Mouse (Mus musculus) gastrocnemius, postnatal 4 days (tissue): ENCODE data around the gene Prepl. TPM values are rescaled to one million over a fixed set of nuclear protein-coding genes. Genes with fewer than 3 reads are reported as not detected.
A peak's percentile ranks its signal among the peaks of the same experiment; 100 is the strongest.

Experiments used
- DNase-seq, 2 experiments: peaks; one replicate each; pipeline ENCODE4 v3.0.0; 2021 to 2022; ENCODE audit warnings: low spot score in 2 of 2, mixed read lengths in 2 of 2
- long read RNA-seq, 2 experiments: library from polyadenylated mRNA; stranded (forward); transcript quantifications; one replicate each; pipeline ENCODE4 v2.0.0; 2021
- total RNA-seq, 2 experiments: library from RNA; stranded (reverse); gene quantifications; 2 replicates each; pipeline ENCODE4 v1.2.3; 2021

The Prepl gene
- total RNA-seq = 100 to 1,000 TPM; 179 to 185 TPM
- long read RNA-seq, experiment 1, transcript Prepl-201 (14 exons, 3,255 nt) = major isoform, 134 of 171 reads
- long read RNA-seq, experiment 1, transcript Prepl-202 (15 exons, 2,734 nt) = minor isoform, 5 of 171 reads
- long read RNA-seq, experiment 1, partial matches to known transcripts = 19 of 171 reads
- long read RNA-seq, experiment 1, other reads (novel, unspliced or antisense) = 12 of 171 reads
- long read RNA-seq, experiment 2, transcript Prepl-201 (14 exons, 3,255 nt) = major isoform, 150 of 193 reads
- long read RNA-seq, experiment 2, partial matches to known transcripts = 21 of 193 reads
- long read RNA-seq, experiment 2, other reads (novel, unspliced or antisense) = 19 of 193 reads

DNA sequence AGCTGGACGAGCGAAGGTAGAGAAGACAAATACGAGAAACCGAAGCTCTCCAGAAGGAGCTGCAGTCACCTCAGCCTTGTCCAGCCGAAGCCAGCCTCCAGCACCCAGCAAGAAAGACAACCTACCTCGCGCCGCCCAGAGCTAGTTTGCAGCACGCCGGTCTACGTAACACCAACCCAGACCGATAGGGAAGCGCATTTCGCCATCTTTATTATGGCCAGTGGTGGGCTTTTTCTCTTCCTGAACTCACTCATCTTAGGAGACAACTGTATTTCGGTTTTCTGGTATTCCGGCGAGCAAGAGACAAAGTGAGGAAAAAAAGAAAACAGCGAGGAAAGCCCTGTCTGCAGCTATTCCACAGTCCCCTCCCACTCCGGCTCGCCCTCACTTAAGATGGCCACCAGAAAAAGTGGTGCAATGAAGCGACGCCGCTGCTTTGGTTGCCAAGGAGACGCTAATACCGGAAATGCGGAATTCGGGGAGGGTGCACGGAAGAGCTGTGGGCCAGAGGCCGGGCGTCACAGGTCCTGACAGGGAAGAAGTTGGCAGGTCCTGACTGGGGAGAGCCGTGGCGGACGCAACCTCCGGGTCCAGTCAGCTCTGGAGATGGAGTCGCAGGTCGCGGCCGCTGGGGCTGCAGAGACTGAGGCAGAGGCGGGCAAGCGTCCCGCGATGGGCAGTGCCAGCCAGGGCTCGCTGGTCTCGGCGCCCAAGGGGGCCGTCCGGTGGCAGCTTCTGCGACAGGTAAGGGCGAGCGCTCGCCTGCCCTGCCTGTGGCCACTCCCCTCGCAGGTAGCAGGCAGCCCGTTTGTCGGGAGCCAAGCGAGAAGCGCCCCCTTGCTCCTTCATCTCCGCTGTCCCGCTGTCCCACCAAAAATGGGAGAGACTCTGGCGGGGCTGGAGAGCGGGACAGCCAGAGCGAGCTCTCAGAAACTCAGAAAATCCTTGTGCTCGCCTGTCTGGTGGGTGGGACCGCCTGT lies at the start of gene Prepl, which contains the start of gene Camkmt:
Gene Prepl (minus strand): TSS at position 122 of the 980 bp plus-strand sequence.
Gene Camkmt (plus strand): TSS at position 433 of the 980 bp plus-strand sequence.
- peak; percentile 85 to 94 for DNase-seq

DNA sequence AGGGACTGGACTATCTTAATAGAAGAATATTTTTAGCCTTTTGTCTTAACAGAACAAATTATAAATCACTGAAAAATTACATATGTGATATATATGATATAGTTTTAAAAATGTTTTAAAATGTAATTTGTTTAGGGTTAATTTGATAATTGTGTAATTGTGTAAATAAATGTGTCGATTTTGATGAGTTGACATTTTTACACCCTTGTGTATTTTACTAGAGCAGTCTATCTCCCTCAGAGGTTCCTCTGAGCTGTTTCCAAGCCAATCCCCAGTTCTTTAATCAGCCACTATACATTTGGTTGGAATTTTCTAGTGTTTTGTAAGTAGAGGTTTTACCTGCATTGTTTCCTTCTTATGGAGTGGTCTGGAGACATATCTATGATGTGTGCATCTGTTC lies 48.4 kb upstream of the Prepl start:
- DNase-seq = no peak

DNA sequence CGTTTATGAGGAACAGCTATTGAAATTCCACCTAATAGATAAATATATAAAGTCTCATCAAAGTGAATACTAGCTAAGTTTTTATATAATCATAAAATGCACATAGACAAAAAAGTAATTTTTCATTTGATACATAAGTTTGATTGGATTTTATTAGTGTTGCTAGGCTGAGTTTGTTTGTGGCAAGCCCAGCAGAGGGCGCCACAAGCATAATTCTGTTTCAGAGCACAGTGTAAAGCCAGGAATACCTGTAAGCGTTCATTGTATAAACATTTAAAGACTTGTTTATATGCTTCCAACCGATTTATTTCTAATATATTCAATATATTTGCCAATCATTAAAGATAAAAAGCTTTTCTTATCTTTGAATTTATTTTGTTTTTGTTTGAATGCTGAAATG lies 26.6 kb upstream of the Prepl start:
- DNase-seq = peak in 1 of 2 experiments; percentile 54

DNA sequence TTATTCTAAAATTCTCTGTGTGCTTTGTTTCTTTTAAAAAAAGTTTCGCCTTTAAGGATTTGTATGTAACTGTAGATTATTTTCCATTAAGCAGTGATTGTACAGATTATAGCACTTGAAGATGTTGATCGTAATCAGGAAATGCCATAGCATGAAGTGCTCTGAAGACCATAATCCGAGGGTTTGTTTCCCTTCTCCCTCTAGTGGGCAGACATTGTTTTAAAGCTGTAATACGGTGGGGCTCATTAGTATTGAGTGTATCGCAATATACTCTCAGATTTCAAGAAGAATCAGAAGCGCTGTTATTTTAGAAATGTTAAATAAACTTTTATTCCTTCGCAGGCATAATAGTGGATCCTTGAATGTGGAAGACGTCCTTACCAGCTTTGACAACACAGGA lies 23.4 kb upstream of the Prepl start:
- no peak for DNase-seq

DNA sequence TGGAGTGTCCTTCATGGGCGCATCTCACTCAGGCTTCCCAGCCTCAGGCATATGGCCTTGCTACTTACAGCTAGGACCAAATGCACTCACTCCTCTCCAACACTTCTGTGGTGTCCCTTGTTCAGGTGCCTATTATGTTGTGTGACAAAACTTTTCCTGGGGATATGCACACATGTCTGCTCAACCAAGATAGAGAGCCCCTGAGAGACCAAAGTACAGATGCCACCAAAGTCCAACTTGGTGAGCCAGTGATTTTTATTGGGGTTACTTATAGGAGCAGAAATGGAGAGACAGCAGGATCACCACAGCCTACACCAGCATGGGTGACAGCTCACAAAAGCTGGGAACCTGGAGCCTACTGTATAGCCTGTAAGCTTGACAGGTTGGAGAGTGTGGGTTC lies 20.6 kb upstream of the Prepl start:
- no peak for DNase-seq

DNA sequence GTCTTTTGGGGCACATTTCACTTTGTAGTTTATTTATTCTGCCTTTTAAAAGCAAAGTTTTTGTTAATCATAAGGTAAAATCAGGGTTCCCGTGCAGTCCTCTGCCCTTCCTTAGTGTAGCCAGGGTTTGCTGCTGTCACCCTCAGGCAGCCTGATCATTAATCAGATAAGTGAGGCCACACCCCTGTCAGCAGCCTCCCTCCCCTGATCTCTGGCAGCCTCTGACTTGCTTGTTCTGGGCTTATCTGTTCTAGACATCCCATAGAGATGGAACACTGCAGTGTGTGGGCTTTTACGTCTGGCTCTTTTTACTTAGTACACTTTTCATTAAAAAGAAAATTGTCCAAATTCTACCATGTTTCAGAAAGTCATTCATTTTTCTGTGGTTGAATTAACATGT lies 13.3 kb upstream of the Prepl start:
- no peak for DNase-seq

DNA sequence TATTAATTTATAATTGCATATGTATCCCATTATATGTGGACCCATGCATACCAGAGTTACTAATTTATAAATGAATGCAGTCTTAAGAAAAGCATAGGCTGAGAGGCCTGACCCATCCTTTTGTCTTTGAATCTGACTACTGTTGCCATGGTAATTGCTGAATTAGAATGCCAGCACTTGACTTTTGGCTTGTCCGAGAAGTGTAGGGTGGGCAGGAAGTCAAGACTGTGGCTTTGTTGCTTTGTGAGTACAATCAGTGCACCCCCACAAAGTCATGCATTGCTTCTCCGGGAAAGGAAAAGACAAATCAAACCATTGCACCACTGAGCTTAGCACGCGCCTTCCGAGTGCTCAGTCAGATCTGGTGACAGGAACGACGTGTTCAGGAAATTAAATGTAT lies 11.7 kb upstream of the Prepl start:
- no peak for DNase-seq

DNA sequence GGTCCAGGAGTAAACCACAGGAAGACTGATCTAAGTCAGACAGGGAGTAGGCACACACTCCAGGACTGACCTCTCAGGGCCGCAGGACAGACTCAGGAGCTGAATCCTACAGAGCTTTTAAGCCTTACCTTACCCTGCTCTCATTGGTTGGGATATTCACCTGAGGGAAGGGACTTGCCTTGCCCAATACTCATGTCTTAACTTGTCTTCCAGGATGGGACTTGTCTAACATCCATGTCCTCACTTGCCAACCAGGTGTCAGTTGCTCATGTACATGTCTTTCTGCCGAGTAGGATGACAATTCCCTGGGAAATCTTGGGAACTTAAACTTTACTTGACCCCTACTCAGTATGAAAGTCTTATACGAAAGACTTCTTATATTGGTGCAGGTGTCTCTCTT lies 10.2 kb upstream of the Prepl start:
- DNase-seq = no peak

DNA sequence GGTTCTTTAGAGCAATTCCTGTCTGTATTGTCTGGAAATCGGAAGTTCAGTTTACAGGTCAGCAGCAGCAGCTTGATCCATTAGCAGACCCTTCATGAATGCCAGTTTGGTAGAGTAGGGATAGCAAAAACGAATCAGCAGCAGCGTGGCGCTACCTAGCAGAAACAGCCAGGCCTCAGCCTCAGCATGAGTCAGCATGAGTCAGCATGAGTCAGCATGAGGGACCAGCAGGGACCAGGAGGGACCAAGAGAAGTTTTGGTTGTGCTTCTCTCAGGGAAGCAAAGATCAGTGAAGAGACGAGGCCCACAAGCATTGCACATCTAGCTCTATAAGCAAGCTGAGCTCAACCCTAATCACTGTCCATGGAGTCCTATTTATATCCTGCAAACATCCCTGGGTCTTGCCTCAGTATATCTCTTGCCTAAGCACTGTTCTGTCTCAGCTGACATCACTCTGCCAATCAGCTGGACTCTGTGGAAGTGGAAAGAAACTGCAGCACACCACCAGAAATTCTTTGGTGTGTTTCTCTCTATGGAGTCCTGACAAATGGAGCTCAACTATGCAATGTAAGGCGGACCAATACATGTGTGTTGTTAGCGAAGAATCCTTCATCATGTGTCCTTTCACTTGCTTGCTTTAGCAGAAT lies 8.8 kb upstream of the Prepl start:
- no peak for DNase-seq

DNA sequence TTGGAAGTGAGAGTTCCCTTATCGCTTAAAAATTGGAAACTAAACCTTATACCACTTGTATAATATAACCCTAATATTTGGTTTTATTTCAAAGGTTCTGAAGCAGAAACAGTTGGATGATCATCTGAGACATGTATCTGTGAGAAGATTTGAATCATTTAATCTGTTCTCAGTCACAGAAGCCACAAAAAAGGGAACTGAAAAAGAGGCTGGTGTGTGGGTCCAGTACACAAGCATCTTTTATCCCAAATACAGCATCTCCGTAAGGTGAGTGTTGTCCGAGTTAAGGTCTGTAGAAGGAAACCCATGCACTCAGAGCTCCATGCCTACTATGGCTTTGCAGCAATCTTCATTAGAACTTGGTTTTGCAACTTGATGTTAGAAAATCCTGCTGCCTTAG lies 6.4 kb upstream of the Prepl start:
- DNase-seq = no peak

DNA sequence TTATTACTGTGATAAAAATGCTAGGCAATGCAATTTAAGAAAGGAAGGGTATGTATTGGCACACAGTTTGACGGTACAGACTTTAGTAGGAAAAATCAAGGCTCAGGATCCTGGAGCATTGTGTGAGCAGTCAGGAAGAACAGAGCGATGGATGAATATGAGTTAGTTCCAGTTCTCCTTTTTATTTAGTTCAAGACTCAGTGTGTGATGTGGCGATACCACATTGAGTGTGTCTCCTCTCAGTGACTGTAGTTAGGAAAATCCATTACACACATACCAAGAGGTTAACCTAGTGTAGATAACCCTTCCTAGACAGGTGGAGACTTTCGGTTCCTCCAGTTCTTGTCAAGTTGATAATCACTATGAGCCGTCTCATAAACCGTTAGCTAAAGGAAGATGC lies 1.7 kb upstream of the Prepl start:
- DNase-seq = no peak

DNA sequence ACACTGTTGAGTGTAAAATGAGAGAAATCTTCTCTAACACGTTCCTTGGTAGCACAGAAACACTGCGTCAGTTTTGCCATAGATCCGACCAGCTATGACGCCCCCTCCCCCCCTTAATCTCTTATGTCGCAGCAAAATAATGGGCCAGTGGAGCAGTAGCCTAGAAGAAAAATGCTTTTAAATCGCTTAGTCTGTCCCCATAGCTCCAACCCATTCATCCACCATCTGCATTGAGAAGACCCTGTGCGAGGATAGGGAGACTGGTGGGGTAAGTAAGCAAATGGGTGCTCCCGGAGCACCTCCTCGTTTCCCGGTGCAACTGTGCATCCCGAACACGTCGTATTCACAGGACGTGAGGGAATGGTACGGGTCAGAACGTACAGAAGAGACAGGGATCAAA lies 420 bp downstream of the Prepl start:
- no peak for DNase-seq

DNA sequence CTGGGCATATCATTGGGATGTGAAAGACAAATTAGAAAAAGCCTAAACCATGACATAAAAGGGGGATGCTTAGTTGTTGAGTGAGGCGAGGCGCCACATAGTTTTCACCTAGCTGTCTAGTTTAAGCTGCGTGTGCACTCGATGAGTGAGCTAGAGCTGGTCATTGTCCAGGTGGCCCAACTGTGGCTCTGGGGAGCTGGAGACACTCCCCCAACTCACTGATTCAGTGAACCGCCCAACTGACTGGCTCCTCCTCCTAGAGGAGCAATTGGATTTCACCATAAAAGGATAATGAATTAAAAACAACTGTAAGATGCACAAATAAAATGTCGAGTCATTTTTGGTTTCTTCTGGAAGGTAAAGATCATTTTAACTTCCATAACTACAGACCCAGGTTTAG lies 1.0 kb downstream of the Prepl start:
- DNase-seq = no peak

DNA sequence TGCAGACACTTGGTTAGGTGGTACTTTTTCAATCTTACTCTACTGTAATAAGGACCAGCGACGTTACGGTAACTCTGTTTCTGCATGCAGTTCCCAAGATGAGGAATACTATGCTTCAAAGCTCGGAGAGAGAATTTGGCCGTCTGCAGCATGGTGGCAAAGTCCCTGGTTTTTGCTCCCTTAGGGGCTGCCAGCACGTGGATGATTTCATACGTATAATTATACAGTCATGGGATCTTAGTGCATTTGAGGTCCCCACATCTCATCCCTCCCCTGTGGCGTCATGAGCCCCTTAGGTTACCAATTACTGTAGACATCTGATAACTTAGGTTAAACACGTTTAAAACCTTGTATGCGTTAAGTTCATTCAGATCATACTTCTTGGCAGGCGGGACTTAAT lies 1.6 kb downstream of the Prepl start:
- DNase-seq = no peak

DNA sequence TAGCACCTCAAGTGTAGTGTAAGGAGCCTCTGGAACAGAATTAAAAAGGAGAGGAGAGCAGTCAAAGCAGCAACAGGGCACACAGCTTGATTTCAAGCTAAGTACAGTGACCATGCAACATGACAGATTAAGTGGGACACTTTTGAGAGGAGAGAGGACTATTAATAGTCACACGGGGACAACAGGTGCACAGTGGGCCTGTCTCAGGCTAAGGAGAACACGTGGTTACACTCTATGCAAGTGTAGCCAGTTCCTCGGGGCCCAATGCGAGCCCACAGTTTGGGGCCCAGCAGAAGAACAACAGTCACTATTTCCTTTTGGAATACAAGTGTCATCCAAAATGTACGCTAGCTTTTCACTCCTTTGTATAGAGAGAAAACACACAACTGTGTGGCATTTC lies 2.5 kb downstream of the Prepl start:
- no peak for DNase-seq

DNA sequence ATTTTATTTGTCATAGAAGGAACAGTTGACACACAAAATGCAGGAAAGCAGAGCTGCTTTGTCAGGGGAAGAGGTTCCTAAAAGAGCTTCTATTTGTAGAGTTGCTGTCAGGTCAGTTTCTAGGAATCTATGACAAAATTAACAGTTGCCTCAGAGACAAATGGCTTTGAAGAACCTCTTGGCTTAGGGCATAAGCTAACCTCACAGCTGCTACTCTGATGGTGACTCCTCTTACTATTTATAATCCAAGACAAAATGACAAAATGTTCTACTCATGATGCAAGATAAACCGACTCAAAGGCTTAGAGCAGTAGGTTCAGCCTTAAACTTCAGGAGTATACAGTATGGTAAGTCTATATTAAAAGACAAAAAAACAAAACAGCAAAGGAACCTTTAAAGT lies 3.5 kb downstream of the Prepl start:
- DNase-seq = no peak

DNA sequence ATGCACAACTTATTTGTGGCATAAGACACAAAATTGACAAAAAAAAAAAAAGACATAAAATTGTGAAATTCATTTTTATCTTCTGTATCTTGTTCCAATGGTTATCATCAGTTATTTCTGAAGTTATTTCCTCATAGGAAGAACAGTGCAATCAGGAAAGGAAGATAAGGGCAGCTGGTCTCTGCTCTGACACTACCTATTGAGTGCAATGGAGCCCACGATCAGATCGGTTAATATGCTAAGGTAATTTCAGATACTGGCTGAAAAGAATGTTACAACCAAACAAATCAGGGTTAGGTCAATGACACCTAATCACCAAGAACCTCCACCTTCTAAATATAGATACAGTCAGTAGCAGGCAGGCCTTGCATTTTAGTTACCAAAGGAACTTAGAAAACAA lies 4.7 kb downstream of the Prepl start:
- DNase-seq = no peak

DNA sequence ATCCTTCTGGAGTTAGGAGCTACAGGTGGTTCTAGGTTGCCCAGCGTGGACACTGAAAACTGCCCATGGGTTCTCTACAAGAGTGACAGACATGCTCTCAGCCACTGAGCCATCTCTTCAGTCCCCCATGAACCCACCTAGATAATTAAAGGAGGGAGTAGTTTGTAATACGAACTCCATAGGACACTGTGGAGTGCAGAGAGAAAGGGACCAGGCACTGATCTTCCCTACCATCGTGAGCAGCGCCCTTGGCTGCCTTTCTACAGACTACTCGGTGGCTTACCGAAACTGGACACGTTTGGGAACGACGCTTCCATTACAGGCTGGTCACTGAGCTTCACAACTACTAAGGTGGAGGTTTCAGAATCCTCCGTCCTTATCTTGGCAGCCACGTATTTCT lies 9.3 kb downstream of the Prepl start:
- DNase-seq = no peak

DNA sequence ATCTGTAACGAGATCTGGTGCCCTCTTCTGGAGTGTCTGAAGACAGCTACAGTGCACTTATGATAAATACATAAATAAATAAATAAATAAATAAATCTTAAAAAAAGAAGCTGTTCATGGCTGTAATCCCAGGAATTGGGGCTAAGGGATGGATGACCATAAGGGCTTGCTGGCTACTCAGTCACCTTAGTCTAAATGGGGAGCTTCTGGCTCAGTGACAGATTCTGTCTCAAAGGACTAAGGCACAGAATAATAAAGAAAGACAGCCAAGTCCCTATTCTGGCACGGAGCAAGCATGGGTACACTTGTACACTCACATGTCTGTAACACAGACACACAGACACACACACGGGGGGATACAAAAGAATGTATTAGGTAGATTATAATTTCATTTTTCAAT lies 10.8 kb downstream of the Prepl start:
- no peak for DNase-seq

DNA sequence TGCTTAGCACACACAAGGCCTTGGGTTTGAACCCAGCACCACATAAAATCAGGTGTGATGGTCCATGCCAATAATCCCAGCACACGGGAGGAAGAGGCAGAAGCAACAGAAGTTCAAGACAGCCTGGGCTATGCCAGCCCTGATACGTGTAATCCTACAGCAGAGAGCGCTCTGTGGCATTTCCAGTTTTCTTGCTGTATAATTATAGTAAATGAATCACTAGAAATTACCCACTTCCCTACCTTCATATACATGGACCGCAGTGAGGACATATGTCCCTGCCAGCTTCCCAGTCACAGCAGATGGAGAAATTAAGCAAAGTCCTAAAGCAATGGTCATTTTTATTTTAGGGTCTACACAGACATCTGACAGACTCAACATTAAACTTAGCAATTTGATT lies 16.0 kb downstream of the Prepl start:
- DNase-seq = no peak

DNA sequence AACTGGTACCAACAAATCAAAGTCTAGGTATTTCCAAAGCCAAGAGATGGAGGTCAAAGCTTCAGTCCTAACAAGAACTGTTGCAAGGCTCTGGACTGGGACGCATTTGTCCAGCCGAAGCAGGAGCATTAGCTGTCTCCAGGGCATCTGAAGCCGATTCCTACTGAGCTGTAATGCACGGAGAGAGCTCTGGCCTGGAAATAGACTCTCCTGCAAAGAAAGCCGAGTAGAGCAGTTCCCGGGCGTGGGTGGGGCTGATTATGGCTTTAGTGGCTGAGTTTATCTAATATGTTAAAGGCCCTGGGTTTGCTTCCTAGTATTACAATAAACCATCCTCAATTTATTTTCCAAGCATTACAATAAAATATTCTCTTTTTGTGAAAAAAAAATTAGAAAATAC lies 16.8 kb downstream of the Prepl start:
- DNase-seq = no peak

DNA sequence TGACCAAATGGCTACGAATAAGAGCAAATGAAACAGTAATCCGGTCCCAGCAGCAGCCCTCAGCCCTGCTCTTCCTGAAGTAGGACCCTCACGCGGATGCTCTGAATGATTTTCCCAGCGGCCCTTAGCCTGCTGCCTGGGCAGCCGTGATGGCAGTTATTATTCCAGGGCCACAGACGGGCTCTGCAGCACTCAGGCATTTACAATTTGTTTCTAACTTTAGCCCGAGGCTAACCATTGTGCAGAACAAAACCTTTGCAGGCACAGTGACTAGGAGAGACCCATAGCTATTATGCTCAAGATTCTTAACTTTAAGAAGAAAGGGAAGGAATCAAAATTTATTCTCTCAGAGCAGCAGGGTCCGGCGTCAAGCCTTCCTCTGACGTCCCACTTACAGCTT lies 17.7 kb downstream of the Prepl start:
- no peak for DNase-seq
